Comparison of ENCODE assay signal across 8 mouse cellular contexts in the genomic region with DNA sequence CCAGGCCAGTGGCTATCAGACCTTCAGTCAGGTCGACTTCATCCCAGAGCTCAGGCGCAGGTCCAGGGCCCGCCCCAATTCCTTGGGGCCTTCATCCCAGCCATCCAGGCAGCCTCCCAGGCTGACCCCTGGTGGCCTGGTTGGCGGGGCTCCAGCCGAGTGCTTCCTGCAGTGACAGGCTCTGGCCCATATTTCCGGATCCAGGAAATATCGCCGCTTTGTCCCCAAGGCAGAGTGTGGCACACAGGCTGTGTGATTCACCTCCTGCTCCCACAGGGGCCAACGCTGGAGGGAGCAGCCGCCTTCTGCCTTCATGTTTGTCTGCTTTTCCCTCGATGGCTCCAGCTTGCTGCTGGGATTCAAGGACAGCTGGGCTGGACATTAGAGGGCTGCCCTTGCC. TPM values are rescaled to one million over a fixed set of nuclear protein-coding genes. Genes with fewer than 3 reads are reported as not detected.
DNase-seq lines count a peak whose midpoint lies in the region; ATAC-seq and TF ChIP-seq lines count a peak whose summit lies in the region.

No protein-coding gene starts in this region.

- peak; percentile 51 for ATAC-seq in kidney, embryonic 14.5 days (ENCODE audit: low FRiP score, low TSS enrichment)
- ATAC-seq in activated CD4-positive, CD25-positive, alpha-beta regulatory T cell, adult 4 months, result no peak

- no peak overlapping the region; the same call in 1 of the 2 replicates for H3K4me3 ChIP-seq in heart, adult 2 months
- H3K4me3 ChIP-seq in kidney, embryonic 14.5 days (ENCODE audit: low read length), result no peak overlapping the region

- WGBS in heart, adult 2 months, result 3% methylated on average over 11 of the region's 11 CpGs
- whole genome bisulfite sequencing in kidney, embryonic 14.5 days, result 13% methylated on average over 11 of the region's 11 CpGs

- H3K4me1 ChIP-seq in heart, adult 2 months (ENCODE audit: control insufficient read depth, insufficient read depth, low read length), result peaks cover 29% of the 10 kb centered on the region
- H3K4me1 ChIP-seq in kidney, embryonic 14.5 days (ENCODE audit: control insufficient read depth, insufficient read depth, low read length), result peaks cover 44% of the 10 kb centered on the region

- TF ChIP-seq CTCF in heart, adult 2 months (IDR thresholded peaks at IDR 0.05), result peak; percentile 69

- H3K9ac ChIP-seq in heart, adult 2 months (ENCODE audit: low read depth, low read length), result no peak overlapping the region
- peak overlapping the region; percentile 28 for H3K9ac ChIP-seq in kidney, embryonic 14.5 days (ENCODE audit: low read depth, low read length)

- H3K36me3 ChIP-seq in heart, adult 2 months (ENCODE audit: control insufficient read depth, insufficient read depth, low read length), result peaks cover 2% of the 10 kb centered on the region; the same call in 1 of the 2 replicates
- peaks cover 23% of the 10 kb centered on the region for H3K36me3 ChIP-seq in kidney, embryonic 14.5 days (ENCODE audit: control insufficient read depth, insufficient read depth, low read length)

- no peaks in the 10 kb centered on the region for H3K27me3 ChIP-seq in heart, adult 2 months (ENCODE audit: control insufficient read depth, insufficient read depth, low read length)
- H3K27me3 ChIP-seq in kidney, embryonic 14.5 days (ENCODE audit: control insufficient read depth, insufficient read depth, low read length), result no peaks in the 10 kb centered on the region

- H3K79me2 ChIP-seq in heart, adult 2 months (replicated peaks; ENCODE audit: control insufficient read depth, insufficient read depth, low read length), result no peaks in the 10 kb centered on the region

- TF ChIP-seq POLR2A in heart, adult 2 months (IDR thresholded peaks at IDR 0.05; ENCODE audit: insufficient read depth, low read depth, low read length), result no peak

- peak; percentile 70; the same call in 1 of the 2 replicates for TF ChIP-seq EP300 in heart, adult 2 months (IDR thresholded peaks at IDR 0.05; ENCODE audit: insufficient read depth, low read depth, low read length)

- peak; percentile 61 for DNase-seq in right cerebral cortex, postnatal 14 days
- DNase-seq in right cerebral cortex, adult 2 months (ENCODE audit: low spot score in 2 of 2), result no peak
- DNase-seq in cerebellum, adult 8-10 months, result peak; percentile 73
- DNase-seq in heart, adult 2 months, result peak; percentile 94
- DNase-seq in lung, postnatal 25 days (ENCODE audit: low spot score), result peak; percentile 89
- no peak for DNase-seq in thymus, postnatal 36 days

- no peak overlapping the region for H3K4me2 ChIP-seq in kidney, embryonic 14.5 days (replicated peaks; ENCODE audit: low read depth, low read length)

- intact Hi-C loops in heart, adult 2 months (cut with DNase I), result loop anchor here (5.0 kb wide), 1 partner anchor 96 kb away; a partner anchor contains a TSS

- no peaks in the 10 kb centered on the region for H3K9me3 ChIP-seq in kidney, embryonic 14.5 days (ENCODE audit: control insufficient read depth, low read length)

- peak overlapping the region; percentile 85 for H3K27ac ChIP-seq in heart, adult 2 months
- peak overlapping the region; percentile 84 for H3K27ac ChIP-seq in kidney, embryonic 14.5 days (ENCODE audit: low read depth, low read length)

RNA-seq across cellular contexts. Expression of a gene that starts 8.6 kb away (rescaled TPM):
- 10 to 100 TPM; 16.6 to 20.5 TPM for total RNA-seq in heart, adult 2 months (2021)
- 18.4 and 19.8 TPM in 2 replicates for polyA plus RNA-seq in heart, adult 2 months (2012; rRNA removed)
- 6.6 and 8.4 TPM in 2 replicates for polyA plus RNA-seq in kidney, embryonic 14.5 days (2014; fragmentation: Nextera tagmentation; extraction: Ambion mirVana)
- polyA plus RNA-seq in activated CD4-positive, CD25-positive, alpha-beta regulatory T cell, adult 4 months (2017; shearing (Covaris generic)), result 1 to 10 TPM; 3.9 to 5.1 TPM

RNA-seq across cellular contexts. Expression of a gene that starts 10.7 kb away (rescaled TPM):
- total RNA-seq in heart, adult 2 months (2021), result 10 to 100 TPM; 15.6 to 16.3 TPM
- 15.3 and 18.4 TPM in 2 replicates for polyA plus RNA-seq in heart, adult 2 months (2012; rRNA removed)
- polyA plus RNA-seq in kidney, embryonic 14.5 days (2014; fragmentation: Nextera tagmentation; extraction: Ambion mirVana), result 2.9 and 3.4 TPM in 2 replicates
- polyA plus RNA-seq in activated CD4-positive, CD25-positive, alpha-beta regulatory T cell, adult 4 months (2017; shearing (Covaris generic)), result under 1 TPM in 1 of 2 experiments, not detected in 1; 0.24 TPM

RNA-seq across cellular contexts. Expression of a gene that starts 15.1 kb away (rescaled TPM):
- 10 to 100 TPM; 22.1 to 28.3 TPM for total RNA-seq in heart, adult 2 months (2021)
- polyA plus RNA-seq in heart, adult 2 months (2012; rRNA removed), result 37.2 and 42.9 TPM in 2 replicates
- 117 and 123 TPM in 2 replicates for polyA plus RNA-seq in kidney, embryonic 14.5 days (2014; fragmentation: Nextera tagmentation; extraction: Ambion mirVana)
- not detected for polyA plus RNA-seq in activated CD4-positive, CD25-positive, alpha-beta regulatory T cell, adult 4 months (2017; shearing (Covaris generic))

RNA-seq across cellular contexts. Expression of a gene that starts 27.5 kb away (rescaled TPM):
- 10 to 100 TPM; 30.4 to 31.8 TPM for total RNA-seq in heart, adult 2 months (2021)
- polyA plus RNA-seq in heart, adult 2 months (2012; rRNA removed), result 51.8 and 51.9 TPM in 2 replicates
- polyA plus RNA-seq in kidney, embryonic 14.5 days (2014; fragmentation: Nextera tagmentation; extraction: Ambion mirVana), result 106 and 113 TPM in 2 replicates
- polyA plus RNA-seq in activated CD4-positive, CD25-positive, alpha-beta regulatory T cell, adult 4 months (2017; shearing (Covaris generic)), result 10 to 100 TPM; 26.8 to 30.6 TPM

RNA-seq across cellular contexts. Expression of a gene that starts 29.0 kb away (rescaled TPM):
- total RNA-seq in heart, adult 2 months (2021), result not detected
- 0.10 and 0.23 TPM in 2 replicates for polyA plus RNA-seq in heart, adult 2 months (2012; rRNA removed)
- polyA plus RNA-seq in kidney, embryonic 14.5 days (2014; fragmentation: Nextera tagmentation; extraction: Ambion mirVana), result 0.27 and 0.34 TPM in 2 replicates
- not detected for polyA plus RNA-seq in activated CD4-positive, CD25-positive, alpha-beta regulatory T cell, adult 4 months (2017; shearing (Covaris generic))

Comparison
In these comparisons a context has a peak if more than half of its experiments do, and no peak if none do; other contexts are left out.
1. DNase-seq: peak in right cerebral cortex, postnatal 14 days (single experiment), cerebellum, adult 8-10 months (single experiment), heart, adult 2 months (2 of 2) and lung, postnatal 25 days (single experiment); none in right cerebral cortex, adult 2 months (0 of 2) and thymus, postnatal 36 days (0 of 2).
2. RNA of a gene that starts 15.1 kb away (polyA plus RNA-seq): 117 to 123 TPM in kidney, embryonic 14.5 days and 37.2 to 42.9 TPM in heart, adult 2 months; not detected in activated CD4-positive, CD25-positive, alpha-beta regulatory T cell, adult 4 months; every median in the first group is over 10 times any median in the second.